Mouse (Mus musculus): ENCODE results near the gene Tspan11. TPM values are rescaled to one million over a fixed set of nuclear protein-coding genes. Genes with fewer than 3 reads are reported as not detected.
A peak's percentile ranks its signal among the peaks of the same experiment; 100 is the strongest.

Gene Tspan11
- 10.8 and 11.8 TPM in 2 replicates for polyA plus RNA-seq (2015; fragmentation: Nextera tagmentation; extraction: Ambion mirVana)

DNA sequence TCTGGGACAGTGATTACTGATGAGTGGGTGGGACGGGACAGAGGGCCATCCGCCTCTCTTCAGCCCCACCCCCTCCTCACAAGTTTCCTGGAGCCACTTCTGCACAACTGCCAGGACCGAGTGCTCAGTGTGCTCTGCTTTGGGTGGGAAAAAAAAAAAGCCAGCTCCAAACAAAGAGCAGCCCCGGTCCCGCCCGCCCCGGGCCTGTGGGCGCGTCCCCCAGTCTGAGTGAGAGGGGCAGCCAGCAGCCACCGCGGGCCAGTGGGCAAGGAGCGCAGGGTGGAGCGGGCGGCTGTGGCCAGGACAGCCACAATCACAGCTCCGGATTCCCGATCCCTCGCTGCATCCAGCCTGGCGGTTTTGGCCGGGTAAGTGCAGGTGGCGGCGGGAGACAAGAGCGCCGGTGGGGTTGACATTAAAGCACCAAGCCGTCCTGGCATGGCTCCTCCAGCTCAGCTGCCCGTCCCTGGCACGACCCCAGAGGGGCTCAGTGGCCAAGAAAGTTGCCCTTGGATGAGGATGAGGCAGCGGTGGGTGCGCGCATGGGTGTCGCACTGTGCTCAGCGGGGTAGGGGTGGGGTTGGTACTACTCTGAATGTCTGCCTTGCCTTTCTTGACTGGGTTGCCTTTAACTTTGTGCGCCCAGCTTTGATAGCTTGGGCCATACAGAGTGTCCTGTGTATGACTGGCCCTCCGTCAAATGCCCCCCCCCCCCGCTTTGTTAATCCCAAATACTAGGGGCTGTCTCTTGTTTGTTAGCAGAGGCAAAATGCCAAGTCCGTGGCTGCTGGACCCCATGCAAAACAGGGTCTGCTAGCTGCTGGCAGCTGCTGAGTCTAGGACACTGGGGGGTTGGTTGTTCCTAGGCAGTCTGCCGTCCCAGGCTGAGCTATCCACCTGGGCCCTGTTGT, at the start of gene Tspan11:
Tspan11 (plus strand) TSS at position 79 of the 911 bp plus-strand sequence.
- Histone ChIP-seq H3K9ac (replicated peaks) (peak within 1 kb of the TSS; percentile 67), H3K4me3 (peak within 1 kb of the TSS; percentile 48), H3K4me2 (replicated peaks) (peak within 1 kb of the TSS; percentile 63), H3K9me3 (no peaks in the 10 kb centered on the region), H3K27ac (replicated peaks) (peak within 1 kb of the TSS; percentile 84), H3K36me3 (no peaks in the 10 kb centered on the region), H3K27me3 (no peaks in the 10 kb centered on the region), H3K4me1 (peaks cover 29% of the 10 kb centered on the region)
- ATAC-seq (replicated peaks): peak; percentile 91
- WGBS: under 1% methylated on average over 36 of the region's 36 CpGs

GRCm38 (mm10) chr6:127837910-127838309, 49.5 kb upstream of the Tspan11 start:
- WGBS: 93% methylated on average over 4 of the region's 4 CpGs
- H3K27ac ChIP-seq (replicated peaks): no peak overlapping the region
- H3K4me1 ChIP-seq: no peaks in the 10 kb centered on the region

DNA sequence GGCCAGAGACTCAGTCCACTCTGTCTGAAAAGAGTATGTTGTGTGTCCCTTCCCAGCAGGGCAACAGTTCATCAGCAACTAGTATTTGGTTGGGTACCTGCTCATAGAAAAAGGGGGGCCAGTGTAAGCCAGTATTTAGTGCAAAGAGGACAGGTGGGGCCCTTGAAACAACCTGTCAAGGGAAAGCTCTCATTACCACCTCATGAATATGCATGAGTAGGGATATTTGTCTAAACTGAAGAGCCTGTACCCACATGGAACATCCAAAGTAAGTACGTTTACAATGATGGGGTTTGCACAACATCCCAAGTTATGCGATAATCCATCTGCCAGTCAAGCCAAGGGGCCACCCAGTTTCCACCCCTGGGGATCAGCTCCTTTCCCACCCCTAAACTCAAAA, 47.9 kb upstream of the Tspan11 start:
- Histone ChIP-seq H3K4me3 (no peak overlapping the region), H3K9me3 (no peaks in the 10 kb centered on the region), H3K9ac (replicated peaks) (no peak overlapping the region), H3K27me3 (no peaks in the 10 kb centered on the region), H3K4me2 (replicated peaks) (no peak overlapping the region), H3K4me1 (no peaks in the 10 kb centered on the region), H3K27ac (replicated peaks) (no peak overlapping the region), H3K36me3 (no peaks in the 10 kb centered on the region)
- no peak for ATAC-seq (replicated peaks)
- WGBS: 67% methylated on average over 2 of the region's 2 CpGs

More at GRCm38 (mm10) chr6:127837910-127838309, 49.5 kb upstream of the Tspan11 start:
- ATAC-seq (replicated peaks): no peak
- no peak overlapping the region for H3K4me3 ChIP-seq
- H3K4me2 ChIP-seq (replicated peaks): no peak overlapping the region
- no peak overlapping the region for H3K9ac ChIP-seq (replicated peaks)
- H3K36me3 ChIP-seq: no peaks in the 10 kb centered on the region
- H3K9me3 ChIP-seq: no peaks in the 10 kb centered on the region
- H3K27me3 ChIP-seq: no peaks in the 10 kb centered on the region

GRCm38 (mm10) chr6:127840171-127840570, 47.2 kb upstream of the Tspan11 start:
- Histone ChIP-seq H3K36me3 (no peaks in the 10 kb centered on the region), H3K4me3 (no peak overlapping the region), H3K4me2 (replicated peaks) (no peak overlapping the region), H3K4me1 (no peaks in the 10 kb centered on the region), H3K9me3 (no peaks in the 10 kb centered on the region), H3K9ac (replicated peaks) (no peak overlapping the region), H3K27ac (replicated peaks) (no peak overlapping the region), H3K27me3 (no peaks in the 10 kb centered on the region)
- WGBS: 84% methylated on average over 7 of the region's 7 CpGs
- ATAC-seq (replicated peaks): no peak

DNA sequence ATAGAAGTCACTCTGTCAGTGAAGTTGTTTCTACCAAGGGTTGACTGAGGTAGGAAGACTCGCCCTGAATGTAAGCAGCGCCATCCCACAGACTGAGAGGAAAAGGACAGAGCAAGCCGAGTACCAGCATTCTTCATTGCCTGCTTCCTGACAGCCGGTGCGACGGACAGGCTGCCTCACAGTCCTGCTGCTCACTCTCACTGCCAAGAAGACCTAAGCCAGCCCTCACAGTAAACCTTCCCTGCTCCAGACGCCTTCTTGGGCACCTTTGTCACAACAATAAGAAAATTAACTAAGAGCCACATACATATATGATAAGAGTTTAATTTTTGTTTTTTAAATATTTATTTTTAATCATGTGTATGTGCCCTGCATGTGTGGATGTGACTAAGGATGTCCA, 46.1 kb upstream of the Tspan11 start:
- Histone ChIP-seq H3K27me3 (no peaks in the 10 kb centered on the region), H3K27ac (replicated peaks) (no peak overlapping the region), H3K36me3 (no peaks in the 10 kb centered on the region), H3K9ac (replicated peaks) (no peak overlapping the region), H3K4me2 (replicated peaks) (no peak overlapping the region), H3K9me3 (no peaks in the 10 kb centered on the region), H3K4me3 (no peak overlapping the region), H3K4me1 (no peaks in the 10 kb centered on the region)
- WGBS: 62% methylated on average over 7 of the region's 7 CpGs
- no peak for ATAC-seq (replicated peaks)

GRCm38 (mm10) chr6:127846521-127846920, 40.9 kb upstream of the Tspan11 start:
- Histone ChIP-seq H3K36me3 (no peaks in the 10 kb centered on the region), H3K4me3 (no peak overlapping the region), H3K9ac (replicated peaks) (no peak overlapping the region), H3K27ac (replicated peaks) (no peak overlapping the region), H3K27me3 (no peaks in the 10 kb centered on the region), H3K9me3 (no peaks in the 10 kb centered on the region), H3K4me1 (no peaks in the 10 kb centered on the region), H3K4me2 (replicated peaks) (no peak overlapping the region)
- ATAC-seq (replicated peaks): no peak
- WGBS: 86% methylated on average over 6 of the region's 6 CpGs

DNA sequence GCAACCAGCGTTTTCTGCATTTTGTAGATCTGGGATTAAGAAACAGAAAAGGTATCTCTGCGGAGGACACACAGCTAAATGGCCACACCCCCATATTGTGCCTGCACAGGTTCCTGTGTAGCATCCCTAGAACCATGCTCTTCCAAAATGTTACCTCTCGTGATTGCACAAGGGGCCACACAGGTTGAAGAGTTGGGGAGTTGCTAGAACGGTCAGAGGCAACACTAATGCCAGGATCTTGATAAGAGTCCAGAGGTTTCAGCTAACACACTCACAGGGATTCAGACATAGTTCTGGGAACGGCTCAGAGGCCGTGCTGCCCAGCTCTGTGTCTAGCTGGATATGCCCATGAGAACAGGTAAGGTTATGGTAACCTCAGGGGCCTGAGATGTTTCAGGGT, 37.9 kb upstream of the Tspan11 start:
- no peaks in the 10 kb centered on the region for H3K27me3 ChIP-seq
- no peak overlapping the region for H3K27ac ChIP-seq (replicated peaks)
- ATAC-seq (replicated peaks): no peak
- peaks cover 11% of the 10 kb centered on the region for H3K4me1 ChIP-seq
- H3K9ac ChIP-seq (replicated peaks): no peak overlapping the region
- H3K36me3 ChIP-seq: no peaks in the 10 kb centered on the region
- H3K4me3 ChIP-seq: no peak overlapping the region
- H3K4me2 ChIP-seq (replicated peaks): no peak overlapping the region
- no peaks in the 10 kb centered on the region for H3K9me3 ChIP-seq
- 87% methylated on average over 6 of the region's 6 CpGs for WGBS

- H3K4me3 ChIP-seq: no peak overlapping the region
- H3K27ac ChIP-seq (replicated peaks): no peak overlapping the region
- peaks cover 27% of the 10 kb centered on the region for H3K4me1 ChIP-seq
- H3K36me3 ChIP-seq: no peaks in the 10 kb centered on the region
- ATAC-seq (replicated peaks): no peak
- H3K9me3 ChIP-seq: no peaks in the 10 kb centered on the region
- H3K9ac ChIP-seq (replicated peaks): no peak overlapping the region
- no peaks in the 10 kb centered on the region for H3K27me3 ChIP-seq
- 91% methylated on average over 4 of the region's 4 CpGs for WGBS
- no peak overlapping the region for H3K4me2 ChIP-seq (replicated peaks)
Measured at GRCm38 (mm10) chr6:127851611-127852010, 35.8 kb upstream of the Tspan11 start.

DNA sequence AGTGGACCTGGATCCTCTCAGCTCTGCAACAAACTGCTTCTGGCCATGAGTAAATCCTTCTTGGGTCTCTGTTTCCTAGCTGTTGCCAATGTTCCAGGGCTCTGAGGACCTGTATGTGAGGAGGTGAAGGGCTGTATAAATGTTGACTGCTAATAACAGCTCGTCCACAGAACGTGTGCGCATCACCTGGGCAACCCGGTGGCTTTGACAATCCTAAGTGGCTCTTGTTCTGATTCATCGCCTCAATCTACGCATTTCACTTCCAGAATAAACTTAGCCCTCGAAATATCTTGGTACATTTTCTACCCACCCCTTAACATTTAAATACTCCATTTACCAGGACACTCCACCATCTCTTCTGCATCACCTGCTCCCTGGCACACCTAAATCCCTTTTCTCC, 34.1 kb upstream of the Tspan11 start:
- peaks cover 27% of the 10 kb centered on the region for H3K4me1 ChIP-seq
- H3K27me3 ChIP-seq: no peaks in the 10 kb centered on the region
- no peak overlapping the region for H3K9ac ChIP-seq (replicated peaks)
- no peaks in the 10 kb centered on the region for H3K9me3 ChIP-seq
- no peak overlapping the region for H3K4me3 ChIP-seq
- no peaks in the 10 kb centered on the region for H3K36me3 ChIP-seq
- no peak overlapping the region for H3K27ac ChIP-seq (replicated peaks)
- ATAC-seq (replicated peaks): no peak
- WGBS: 89% methylated on average over 7 of the region's 7 CpGs
- H3K4me2 ChIP-seq (replicated peaks): no peak overlapping the region

- 16% methylated on average over 16 of the region's 16 CpGs for WGBS
- ATAC-seq (replicated peaks): 0 out of 2 replicates have a peak, but pooled peaks have one; percentile 15
- H3K4me3 ChIP-seq: no peak overlapping the region
- H3K9ac ChIP-seq (replicated peaks): no peak overlapping the region
- no peaks in the 10 kb centered on the region for H3K27me3 ChIP-seq
- H3K4me2 ChIP-seq (replicated peaks): no peak overlapping the region
- peak overlapping the region; percentile 15; the same call in 1 of the 2 replicates for H3K27ac ChIP-seq (replicated peaks)
- peaks cover 27% of the 10 kb centered on the region for H3K4me1 ChIP-seq
- no peaks in the 10 kb centered on the region for H3K9me3 ChIP-seq
- H3K36me3 ChIP-seq: no peaks in the 10 kb centered on the region
Measured at GRCm38 (mm10) chr6:127853771-127854687, 33.4 kb upstream of the Tspan11 start.

DNA sequence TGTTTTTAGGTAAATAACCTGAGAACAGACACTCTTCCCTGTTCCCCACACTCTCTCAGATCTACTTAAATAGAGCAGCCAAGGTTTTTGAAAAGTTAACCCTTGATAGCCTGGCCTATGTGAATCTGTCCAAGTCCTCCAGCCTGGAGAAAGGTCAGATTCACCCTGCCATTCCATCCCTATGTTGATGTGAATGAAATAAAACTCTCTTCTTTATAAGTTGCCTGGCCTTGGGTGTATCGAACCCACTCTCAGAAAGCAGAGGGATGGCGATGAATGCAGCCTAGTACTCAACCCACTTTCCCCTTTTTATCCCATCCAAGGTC, 32.7 kb upstream of the Tspan11 start:
- H3K9me3 ChIP-seq: no peaks in the 10 kb centered on the region
- no peak overlapping the region for H3K9ac ChIP-seq (replicated peaks)
- no peaks in the 10 kb centered on the region for H3K36me3 ChIP-seq
- no peak for ATAC-seq (replicated peaks)
- H3K27ac ChIP-seq (replicated peaks): no peak overlapping the region
- H3K4me3 ChIP-seq: no peak overlapping the region
- no peak overlapping the region for H3K4me2 ChIP-seq (replicated peaks)
- H3K27me3 ChIP-seq: no peaks in the 10 kb centered on the region
- 88% methylated on average over 2 of the region's 2 CpGs for WGBS
- H3K4me1 ChIP-seq: peaks cover 27% of the 10 kb centered on the region

GRCm38 (mm10) chr6:127855711-127856295, 31.6 kb upstream of the Tspan11 start:
- no peak overlapping the region for H3K4me2 ChIP-seq (replicated peaks)
- no peaks in the 10 kb centered on the region for H3K27me3 ChIP-seq
- peak overlapping the region; percentile 21 for H3K27ac ChIP-seq (replicated peaks)
- WGBS: 18% methylated on average over 9 of the region's 9 CpGs
- H3K9me3 ChIP-seq: no peaks in the 10 kb centered on the region
- peaks cover 27% of the 10 kb centered on the region for H3K4me1 ChIP-seq
- peak; percentile 80 for ATAC-seq (replicated peaks)
- H3K36me3 ChIP-seq: no peaks in the 10 kb centered on the region
- H3K9ac ChIP-seq (replicated peaks): no peak overlapping the region
- no peak overlapping the region for H3K4me3 ChIP-seq

All from forebrain, embryonic 15.5 days (tissue).